Mouse (Mus musculus) limb, embryonic 15.5 days (tissue): ENCODE measurements around the gene Ufsp1. TPM values are rescaled to one million over a fixed set of nuclear protein-coding genes. Genes with fewer than 3 reads are reported as not detected.
A peak's percentile ranks its signal among the peaks of the same experiment; 100 is the strongest.

ENCODE experiments used
- ATAC-seq: fragments of 200-750 bp; cut with Nextera tagmentation; 2 replicates; pipeline ENCODE4 v1.8.0; 2017; ENCODE audit warnings: low read depth, moderate TSS enrichment; ENCODE audit not compliant: insufficient number of reproducible peaks, low FRiP score, low TSS enrichment
- H3K27ac ChIP-seq: fragments of 300-500 bp; sonication (generic); 2 replicates; pipeline ENCODE4 v1.5.1; 2015; ENCODE audit warnings: moderate library complexity, mild to moderate bottlenecking, inconsistent platforms
- H3K27me3 ChIP-seq: fragments of 300-500 bp; sonication (generic); 2 replicates; pipeline ENCODE4 v1.6.1; 2015; ENCODE audit warnings: inconsistent platforms
- H3K36me3 ChIP-seq: fragments of 300-500 bp; sonication (generic); 2 replicates; pipeline ENCODE4 v1.6.1; 2015; ENCODE audit warnings: inconsistent platforms
- H3K4me1 ChIP-seq: fragments of 300-500 bp; sonication (generic); 2 replicates; pipeline ENCODE4 v1.6.1; 2015; ENCODE audit warnings: inconsistent platforms
- H3K4me2 ChIP-seq: fragments of 300-500 bp; sonication (generic); 2 replicates; pipeline ENCODE4 v1.6.1; 2015; ENCODE audit warnings: mild to moderate bottlenecking, inconsistent platforms
- H3K4me3 ChIP-seq: fragments of 300-500 bp; sonication (generic); 2 replicates; pipeline ENCODE4 v1.5.1; 2015; ENCODE audit warnings: mild to moderate bottlenecking, inconsistent platforms
- H3K9ac ChIP-seq: fragments of 300-500 bp; sonication (generic); 2 replicates; pipeline ENCODE4 v1.6.1; 2015; ENCODE audit warnings: inconsistent platforms
- H3K9me3 ChIP-seq: fragments of 300-500 bp; sonication (generic); 2 replicates; pipeline ENCODE4 v1.6.1; 2016; ENCODE audit warnings: inconsistent platforms
- WGBS: fragments of 180-500 bp; shearing (Covaris S2); methylation state at CpG from one replicate; pipeline ENCODE4 v1.1.7; 2015; 5-methylcytosine and 5-hydroxymethylcytosine counted together
- polyA plus RNA-seq: library from polyadenylated mRNA; unstranded; fragments of >200 nt; fragmentation: Nextera tagmentation; extraction: Ambion mirVana; gene quantifications from 2 replicates; pipeline ENCODE4 v1.2.1, GENCODE M21; 2015

Gene Ufsp1
- polyA plus RNA-seq, 1 experiment from 2014 or later: 6.7 TPM

GRCm38 (mm10) chr5:137287032-137287952 is 7.1 kb upstream of the Ufsp1 start, which contains the start of gene Ache:
Gene Ache, plus strand, starts transcription at chr5:137287519.
- Histone ChIP-seq H3K27me3 (peaks cover 62% of the 10 kb centered on the region), H3K36me3 (no peaks in the 10 kb centered on the region), H3K9ac (peak within 1 kb of the TSS; percentile 31), H3K27ac (no peak within 1 kb of the TSS), H3K9me3 (no peaks in the 10 kb centered on the region), H3K4me1 (peaks cover 30% of the 10 kb centered on the region), H3K4me3 (peak within 1 kb of the TSS; percentile 41), H3K4me2 (peak within 1 kb of the TSS; percentile 88)
- WGBS: 2% methylated on average over 40 of the region's 40 CpGs
- ATAC-seq: 0 out of 2 replicates have a peak, but pooled peaks have one; percentile 4

DNA sequence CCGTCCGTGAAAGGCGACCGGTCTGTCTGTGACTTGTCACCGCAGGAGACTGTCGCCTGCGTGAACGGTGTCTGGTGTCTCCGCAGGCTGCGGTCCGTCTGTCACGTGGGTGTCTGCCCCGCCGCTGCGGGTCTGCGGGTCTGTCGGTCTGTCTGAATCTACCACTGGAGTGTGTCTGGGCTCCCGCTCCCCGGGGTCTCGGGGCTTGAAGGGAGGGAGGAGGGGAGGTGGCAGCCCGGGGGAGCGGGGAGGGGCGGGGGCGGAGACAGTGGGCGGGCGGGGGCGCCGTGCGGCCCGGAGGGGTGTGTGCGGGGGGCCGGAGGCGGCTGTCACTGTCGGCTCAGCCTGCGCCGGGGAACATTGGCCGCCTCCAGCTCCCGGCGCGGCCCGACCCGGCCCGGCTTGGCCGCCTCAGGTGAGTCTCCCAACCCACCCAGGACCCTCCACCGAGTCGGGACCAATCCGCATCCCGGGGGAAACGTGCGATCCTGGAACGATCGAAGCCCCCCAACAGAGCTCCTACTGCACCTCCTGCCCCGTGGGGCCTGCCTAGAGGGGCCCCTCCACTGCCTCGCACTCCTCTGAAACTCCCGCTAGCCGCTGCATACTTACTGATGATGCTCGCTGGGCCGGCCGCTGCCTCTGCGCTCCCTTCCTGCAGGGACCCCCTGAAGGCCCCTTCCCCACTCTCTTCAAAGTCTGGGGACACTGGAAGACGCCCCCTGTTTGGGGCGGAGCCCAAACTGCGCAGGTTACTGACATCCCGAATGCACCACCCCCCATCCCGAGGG is 6.3 kb upstream of the Ufsp1 start:
- Histone ChIP-seq H3K4me2 (peak overlapping the region; percentile 88), H3K4me1 (peaks cover 34% of the 10 kb centered on the region), H3K9me3 (no peaks in the 10 kb centered on the region), H3K27me3 (peaks cover 65% of the 10 kb centered on the region), H3K36me3 (no peaks in the 10 kb centered on the region), H3K9ac (peak overlapping the region; percentile 31), H3K27ac (no peak overlapping the region), H3K4me3 (peak overlapping the region; percentile 41)
- under 1% methylated on average over 46 of the region's 65 CpGs for WGBS
- ATAC-seq: no peak

DNA sequence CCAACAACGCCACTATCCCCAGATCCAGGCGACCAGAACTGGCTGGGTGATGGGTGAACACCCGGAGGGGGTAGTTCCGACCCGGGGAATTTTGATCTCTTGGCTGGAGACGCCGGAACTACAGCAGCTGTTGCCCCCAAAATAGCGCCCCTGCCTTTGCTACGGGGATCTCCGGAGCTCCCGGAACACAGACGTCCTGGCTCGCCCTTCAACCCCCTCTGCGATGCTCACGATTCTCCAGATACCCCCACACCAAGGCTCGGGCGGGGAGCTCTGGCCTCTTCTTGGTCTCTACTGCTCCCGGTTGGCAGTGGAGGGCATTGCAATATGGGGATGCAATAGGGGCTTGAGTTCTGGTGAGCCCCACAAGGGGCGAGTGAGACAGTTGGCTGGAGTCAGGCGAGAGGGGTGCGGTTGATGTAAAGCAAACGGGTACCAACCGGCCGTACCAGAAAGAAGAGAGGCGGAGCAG is 5.4 kb upstream of the Ufsp1 start:
- Histone ChIP-seq H3K9me3 (no peaks in the 10 kb centered on the region), H3K27ac (no peak overlapping the region), H3K27me3 (peaks cover 65% of the 10 kb centered on the region), H3K4me1 (peaks cover 41% of the 10 kb centered on the region), H3K9ac (no peak overlapping the region), H3K4me2 (peak overlapping the region; percentile 88), H3K36me3 (no peaks in the 10 kb centered on the region), H3K4me3 (peak overlapping the region; percentile 41)
- 2% methylated on average over 25 of the region's 25 CpGs for WGBS
- ATAC-seq: no peak

GRCm38 (mm10) chr5:137289591-137290365 is 4.7 kb upstream of the Ufsp1 start:
- no peaks in the 10 kb centered on the region for H3K9me3 ChIP-seq
- 0 out of 2 replicates have a peak overlapping the region, but pooled peaks have one; percentile 88 for H3K4me2 ChIP-seq
- H3K27ac ChIP-seq: no peak overlapping the region
- peaks cover 45% of the 10 kb centered on the region for H3K4me1 ChIP-seq
- 57% methylated on average over 13 of the region's 13 CpGs for WGBS
- H3K27me3 ChIP-seq: peaks cover 65% of the 10 kb centered on the region
- no peak for ATAC-seq
- H3K36me3 ChIP-seq: 0 out of 2 replicates have a peak, but pooled peaks cover under 1% of the 10 kb centered on the region
- no peak overlapping the region for H3K9ac ChIP-seq
- peak overlapping the region; percentile 41; the same call in 1 of the 2 replicates for H3K4me3 ChIP-seq

- Histone ChIP-seq H3K9me3 (no peaks in the 10 kb centered on the region), H3K4me1 (peaks cover 51% of the 10 kb centered on the region), H3K9ac (no peak overlapping the region), H3K27ac (no peak overlapping the region), H3K27me3 (peaks cover 65% of the 10 kb centered on the region), H3K4me3 (no peak overlapping the region), H3K36me3 (peaks cover 9% of the 10 kb centered on the region), H3K4me2 (no peak overlapping the region)
- WGBS: 26% methylated on average over 15 of the region's 15 CpGs
- ATAC-seq: no peak
Measured at GRCm38 (mm10) chr5:137290677-137291076, 3.8 kb upstream of the Ufsp1 start.

- ATAC-seq: no peak
- no peaks in the 10 kb centered on the region for H3K9me3 ChIP-seq
- H3K27ac ChIP-seq: no peak overlapping the region
- H3K4me2 ChIP-seq: no peak overlapping the region
- no peak overlapping the region for H3K4me3 ChIP-seq
- H3K36me3 ChIP-seq: peaks cover 17% of the 10 kb centered on the region
- H3K4me1 ChIP-seq: peaks cover 53% of the 10 kb centered on the region
- H3K27me3 ChIP-seq: peaks cover 57% of the 10 kb centered on the region
- WGBS: 74% methylated on average over 15 of the region's 15 CpGs
- H3K9ac ChIP-seq: no peak overlapping the region
Measured at GRCm38 (mm10) chr5:137291381-137291926, 3.0 kb upstream of the Ufsp1 start.

- Histone ChIP-seq H3K9ac (peak overlapping the region; percentile 60; the same call in 1 of the 2 replicates), H3K4me3 (peak overlapping the region; percentile 54), H3K4me1 (peaks cover 36% of the 10 kb centered on the region), H3K4me2 (peak overlapping the region; percentile 96), H3K9me3 (no peaks in the 10 kb centered on the region), H3K36me3 (peaks cover 35% of the 10 kb centered on the region), H3K27me3 (peaks cover 41% of the 10 kb centered on the region), H3K27ac (peak overlapping the region; percentile 94)
- no peak for ATAC-seq
- 0% methylated on average over 15 of the region's 15 CpGs for WGBS
Measured at GRCm38 (mm10) chr5:137293282-137293681, 1.1 kb upstream of the Ufsp1 start.

- Histone ChIP-seq H3K9ac (peak overlapping the region; percentile 60), H3K9me3 (no peaks in the 10 kb centered on the region), H3K27me3 (peaks cover 29% of the 10 kb centered on the region), H3K27ac (peak overlapping the region; percentile 94), H3K36me3 (peaks cover 50% of the 10 kb centered on the region), H3K4me1 (peaks cover 25% of the 10 kb centered on the region), H3K4me2 (peak overlapping the region; percentile 96), H3K4me3 (peak overlapping the region; percentile 54)
- WGBS: 6% methylated on average over 18 of the region's 18 CpGs
- ATAC-seq: peak; percentile 49
Measured at GRCm38 (mm10) chr5:137294744-137295093, 290 bp downstream of the Ufsp1 start.

DNA sequence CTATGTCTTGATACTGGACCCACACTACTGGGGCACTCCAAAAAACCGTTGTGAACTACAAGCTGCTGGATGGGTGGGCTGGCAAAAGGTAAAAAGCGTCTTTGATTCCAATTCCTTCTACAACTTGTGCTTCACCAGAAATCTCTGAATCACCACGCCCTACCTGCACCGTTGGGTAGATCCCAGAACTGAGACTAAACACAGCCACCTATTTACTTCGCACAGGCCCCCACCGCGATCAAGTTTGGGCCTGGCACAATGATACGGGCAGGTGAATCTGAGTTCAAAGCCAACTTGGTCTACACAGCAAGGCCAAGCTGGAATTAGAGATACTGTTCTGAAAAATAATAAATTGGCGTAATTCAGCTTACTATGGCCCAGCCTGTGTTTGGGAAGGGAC is 867 bp downstream of the Ufsp1 start:
- Histone ChIP-seq H3K4me2 (peak overlapping the region; percentile 96), H3K9me3 (no peaks in the 10 kb centered on the region), H3K36me3 (peaks cover 56% of the 10 kb centered on the region), H3K27ac (no peak overlapping the region), H3K9ac (no peak overlapping the region), H3K4me3 (peak overlapping the region; percentile 54), H3K27me3 (peaks cover 23% of the 10 kb centered on the region), H3K4me1 (peaks cover 25% of the 10 kb centered on the region)
- 74% methylated on average over 9 of the region's 9 CpGs for WGBS
- no peak for ATAC-seq

- no peak overlapping the region for H3K27ac ChIP-seq
- H3K9ac ChIP-seq: no peak overlapping the region
- no peak overlapping the region for H3K4me2 ChIP-seq
- peaks cover 60% of the 10 kb centered on the region for H3K36me3 ChIP-seq
- ATAC-seq: no peak
- no peaks in the 10 kb centered on the region for H3K9me3 ChIP-seq
- H3K4me1 ChIP-seq: peaks cover 23% of the 10 kb centered on the region
- no peak overlapping the region for H3K4me3 ChIP-seq
- WGBS: 92% methylated on average over 15 of the region's 15 CpGs
- H3K27me3 ChIP-seq: peaks cover 19% of the 10 kb centered on the region
Measured at GRCm38 (mm10) chr5:137295712-137296111, 1.3 kb downstream of the Ufsp1 start.

DNA sequence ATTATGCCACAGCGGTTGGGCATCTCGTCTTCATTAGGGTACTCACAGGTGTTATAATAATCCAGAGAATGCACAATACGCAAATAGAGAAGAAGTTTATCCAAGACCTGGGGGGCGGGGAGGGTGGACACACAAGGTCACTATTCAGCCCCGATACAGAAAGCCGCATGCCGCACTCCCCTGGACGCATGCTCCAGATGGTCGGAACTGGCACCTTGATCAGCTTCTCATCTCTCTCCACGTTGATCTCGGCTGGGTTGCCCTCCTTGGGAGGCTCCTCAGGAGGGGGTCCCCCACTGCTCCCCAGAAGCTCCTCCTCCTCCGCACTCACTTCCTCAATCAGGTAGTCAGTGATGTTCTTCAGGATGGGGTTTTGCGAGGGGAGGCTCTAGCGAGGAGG is 2.7 kb downstream of the Ufsp1 start:
- Histone ChIP-seq H3K4me1 (peaks cover 23% of the 10 kb centered on the region), H3K36me3 (peaks cover 74% of the 10 kb centered on the region), H3K27ac (no peak overlapping the region), H3K9ac (no peak overlapping the region), H3K4me2 (no peak overlapping the region), H3K27me3 (peaks cover 4% of the 10 kb centered on the region), H3K4me3 (no peak overlapping the region), H3K9me3 (no peaks in the 10 kb centered on the region)
- no peak for ATAC-seq
- WGBS: 88% methylated on average over 14 of the region's 14 CpGs
